Mouse (Mus musculus): ENCODE measurements around the gene Rpl22. TPM values are rescaled to one million over a fixed set of nuclear protein-coding genes. Genes with fewer than 3 reads are reported as not detected.

Rpl22 gene
- total RNA-seq, 4 experiments from 2014 or later: 266 to 327 (median 276) TPM

- DNase-seq (ENCODE audit: low spot score): no peak
Measured at GRCm38 (mm10) chr4:152338419-152339292, 13.1 kb downstream of the Rpl22 start, which contains the start of gene Chd5. TSS of gene Chd5 (plus strand) at chr4:152338651.

GRCm38 (mm10) chr4:152339293-152339790 lies 13.8 kb downstream of the Rpl22 start:
- no peak for DNase-seq (ENCODE audit: low spot score)

- no peak for DNase-seq (ENCODE audit: low spot score)
Measured at GRCm38 (mm10) chr4:152340584-152341284, 15.2 kb downstream of the Rpl22 start.

GRCm38 (mm10) chr4:152343296-152343695 lies 17.8 kb downstream of the Rpl22 start:
- DNase-seq (ENCODE audit: low spot score): no peak

- DNase-seq (ENCODE audit: low spot score): no peak
Measured at GRCm38 (mm10) chr4:152344651-152345050, 19.1 kb downstream of the Rpl22 start.

- DNase-seq (ENCODE audit: low spot score): peak; percentile 49
Measured at GRCm38 (mm10) chr4:152345120-152345889, 19.8 kb downstream of the Rpl22 start.

- no peak for DNase-seq (ENCODE audit: low spot score)
Measured at GRCm38 (mm10) chr4:152349837-152350381, 24.4 kb downstream of the Rpl22 start.

- DNase-seq (ENCODE audit: low spot score): no peak
Measured at GRCm38 (mm10) chr4:152350722-152351421, 25.3 kb downstream of the Rpl22 start.

- DNase-seq (ENCODE audit: low spot score): no peak
Measured at GRCm38 (mm10) chr4:152351422-152352305, 26.1 kb downstream of the Rpl22 start.

GRCm38 (mm10) chr4:152353886-152354637 lies 28.5 kb downstream of the Rpl22 start:
- peak; percentile 16 for DNase-seq (ENCODE audit: low spot score)

GRCm38 (mm10) chr4:152355672-152356071 lies 30.1 kb downstream of the Rpl22 start:
- no peak for DNase-seq (ENCODE audit: low spot score)

GRCm38 (mm10) chr4:152359700-152360099 lies 34.2 kb downstream of the Rpl22 start:
- DNase-seq (ENCODE audit: low spot score): no peak

GRCm38 (mm10) chr4:152360855-152361254 lies 35.3 kb downstream of the Rpl22 start:
- DNase-seq (ENCODE audit: low spot score): no peak

GRCm38 (mm10) chr4:152362180-152362579 lies 36.6 kb downstream of the Rpl22 start:
- DNase-seq (ENCODE audit: low spot score): no peak

GRCm38 (mm10) chr4:152365228-152365627 lies 39.7 kb downstream of the Rpl22 start:
- DNase-seq (ENCODE audit: low spot score): no peak

- no peak for DNase-seq (ENCODE audit: low spot score)
Measured at GRCm38 (mm10) chr4:152382528-152383252, 57.1 kb downstream of the Rpl22 start.
